Mouse (Mus musculus): ENCODE measurements around the gene Ppp2r3a.

- TF ChIP-seq CTCF (IDR thresholded peaks at IDR 0.05; ENCODE audit: borderline replicate concordance, extremely low read depth, insufficient read depth, insufficient read length) (no peak), POLR2A (IDR thresholded peaks at IDR 0.05; ENCODE audit: borderline replicate concordance, extremely low read depth, insufficient read depth, insufficient read length, poor library complexity, severe bottlenecking) (no peak)
Observed at GRCm38 (mm10) chr9:101288901-101289647, 37.5 kb upstream of the Ppp2r3a start.

Data from brain, embryonic 14.5 days (tissue).